ENCODE assay signal across 23 mouse cellular contexts in the genomic region with DNA sequence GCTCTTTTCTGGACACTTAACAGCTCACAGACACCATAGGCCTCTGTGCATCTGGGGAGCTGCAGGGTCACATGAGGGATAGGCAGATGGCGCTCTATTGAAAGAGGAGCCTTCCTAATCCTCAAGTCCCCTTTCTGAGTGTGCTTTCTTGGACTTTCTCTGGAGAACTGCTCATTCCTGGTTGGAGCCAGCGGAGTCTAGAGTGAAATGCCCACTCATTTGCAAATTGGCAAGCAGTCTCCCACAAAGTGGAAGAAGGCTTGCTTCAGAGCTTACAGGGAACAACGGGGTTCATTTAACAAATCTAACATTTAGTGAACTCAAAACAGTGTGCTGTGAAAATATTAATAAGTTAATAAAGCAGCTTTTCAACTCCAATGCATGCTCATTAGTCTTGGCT. TPM values are rescaled to one million over a fixed set of nuclear protein-coding genes. Genes with fewer than 3 reads are reported as not detected.
DNase-seq lines count a peak whose midpoint lies in the region; ATAC-seq and TF ChIP-seq lines count a peak whose summit lies in the region.
"Had no signal": no experiment of that assay in that cellular context is flagged by ENCODE, and none has a peak within 500 bp of the region (broad histone marks: within the 10 kb centered on the region; RNA-seq: fewer than 3 reads in every experiment).

No protein-coding gene starts in this region.

- ATAC-seq in frontal cortex, adult (ENCODE audit: low TSS enrichment): peak; percentile 80
- ATAC-seq in midbrain, embryonic 16.5 days: no peak
- ATAC-seq: forebrain, embryonic 15.5 days; hindbrain, embryonic 16.5 days had no signal

- no peak for TF ChIP-seq POLR2A in olfactory bulb, adult 2 months (IDR thresholded peaks at IDR 0.05; ENCODE audit: insufficient read depth, low read depth, low read length)

- 89% methylated on average over 3 of the region's 3 CpGs for whole genome bisulfite sequencing in midbrain, embryonic 10.5 days
- WGBS in midbrain, embryonic 16.5 days: 74% methylated on average over 3 of the region's 3 CpGs
- WGBS in olfactory bulb, adult 2 months: 61% methylated on average over 3 of the region's 3 CpGs

- no peak for TF ChIP-seq CTCF in olfactory bulb, adult 2 months (IDR thresholded peaks at IDR 0.05; ENCODE audit: insufficient read depth, low read depth, low read length)

- no peaks in the 10 kb centered on the region for H3K9me3 ChIP-seq in midbrain, embryonic 10.5 days (replicated peaks)
- no peaks in the 10 kb centered on the region for H3K9me3 ChIP-seq in midbrain, embryonic 16.5 days (replicated peaks; ENCODE audit: control insufficient read depth, low read length, poor library complexity, severe bottlenecking)
- H3K9me3 ChIP-seq: embryonic facial prominence, embryonic 12.5 days; forebrain, embryonic 15.5 days; heart, embryonic 13.5 days; hindbrain, embryonic 12.5 days had no signal

- H3K27me3 ChIP-seq in midbrain, embryonic 10.5 days (ENCODE audit: low read depth, poor library complexity, severe bottlenecking): no peaks in the 10 kb centered on the region
- H3K27me3 ChIP-seq in midbrain, embryonic 16.5 days (ENCODE audit: control insufficient read depth, insufficient read depth, low read depth, low read length): no peaks in the 10 kb centered on the region
- H3K27me3 ChIP-seq: embryonic facial prominence, embryonic 12.5 days; forebrain, embryonic 15.5 days; hindbrain, embryonic 12.5 days had no signal

- DNase-seq in frontal cortex, postnatal 25 days (ENCODE audit: low spot score in 2 of 2): no peak
- peak; percentile 12 to 30 for DNase-seq in layer of hippocampus, adult 8-10 months (ENCODE audit: low spot score in 2 of 2)
- DNase-seq in layer of hippocampus, postnatal 10 days (ENCODE audit: low spot score in 2 of 2): no peak
- DNase-seq in midbrain, embryonic 10.5 days (ENCODE audit: low spot score): no peak
- no peak for DNase-seq in thymus, postnatal 36 days
- DNase-seq: adrenal gland, adult 2 months; adrenal gland, postnatal 25 days; cerebellum, postnatal 14 days; gastrocnemius, postnatal 36 days; heart, adult 11 months; heart, postnatal 4 days had no signal

- no peak overlapping the region for H3K4me2 ChIP-seq in midbrain, embryonic 16.5 days (ENCODE audit: low read length)
- H3K4me2 ChIP-seq: embryonic facial prominence, embryonic 12.5 days; forebrain, embryonic 15.5 days; heart, embryonic 13.5 days; hindbrain, embryonic 12.5 days had no signal

- no peaks in the 10 kb centered on the region for H3K36me3 ChIP-seq in midbrain, embryonic 10.5 days
- H3K36me3 ChIP-seq in midbrain, embryonic 16.5 days (ENCODE audit: control insufficient read depth, insufficient read depth, low read length): no peaks in the 10 kb centered on the region
- H3K36me3 ChIP-seq: embryonic facial prominence, embryonic 12.5 days; forebrain, embryonic 15.5 days; heart, embryonic 13.5 days; hindbrain, embryonic 12.5 days had no signal

- peak overlapping the region; percentile 42; the same call in 1 of the 2 replicates for H3K27ac ChIP-seq in midbrain, embryonic 10.5 days (replicated peaks)
- no peak overlapping the region; the same call in 1 of the 2 replicates for H3K27ac ChIP-seq in midbrain, embryonic 16.5 days (ENCODE audit: low read length)
- peak overlapping the region; percentile 44; the same call in 1 of the 2 replicates for H3K27ac ChIP-seq in olfactory bulb, adult 2 months (ENCODE audit: insufficient read depth, low read depth, low read length)
- H3K27ac ChIP-seq: embryonic facial prominence, embryonic 12.5 days; forebrain, embryonic 15.5 days; heart, embryonic 13.5 days; hindbrain, embryonic 12.5 days had no signal

- no peak overlapping the region for H3K9ac ChIP-seq in midbrain, embryonic 16.5 days (ENCODE audit: low read depth, low read length)
- H3K9ac ChIP-seq: embryonic facial prominence, embryonic 12.5 days; forebrain, embryonic 15.5 days; heart, embryonic 13.5 days; hindbrain, embryonic 12.5 days had no signal

- H3K4me3 ChIP-seq in midbrain, embryonic 10.5 days: no peak overlapping the region
- H3K4me3 ChIP-seq in midbrain, embryonic 16.5 days (ENCODE audit: low read depth, low read length): no peak overlapping the region
- H3K4me3 ChIP-seq in olfactory bulb, adult 2 months (ENCODE audit: insufficient read depth, low read depth, low read length): no peak overlapping the region
- H3K4me3 ChIP-seq: embryonic facial prominence, embryonic 12.5 days; forebrain, embryonic 15.5 days; heart, embryonic 13.5 days; hindbrain, embryonic 12.5 days had no signal

- peaks cover 16% of the 10 kb centered on the region for H3K4me1 ChIP-seq in midbrain, embryonic 10.5 days
- no peaks in the 10 kb centered on the region for H3K4me1 ChIP-seq in midbrain, embryonic 16.5 days (ENCODE audit: control insufficient read depth, insufficient read depth, low read length)
- H3K4me1 ChIP-seq in olfactory bulb, adult 2 months (ENCODE audit: control insufficient read depth, insufficient read depth, low read length): 0 out of 2 replicates have a peak, but pooled peaks cover 2% of the 10 kb centered on the region
- H3K4me1 ChIP-seq: embryonic facial prominence, embryonic 12.5 days; forebrain, embryonic 15.5 days; heart, embryonic 13.5 days; hindbrain, embryonic 12.5 days had no signal

RNA-seq across cellular contexts. Expression of a gene that starts 3.4 kb away (rescaled TPM):
- under 1 TPM in 1 of 4 experiments, not detected in 3; 0.16 TPM for total RNA-seq in layer of hippocampus, adult 8-10 months (2022)
- under 1 TPM; 0.13 to 0.48 TPM for total RNA-seq in layer of hippocampus, postnatal 10 days (2021)
- polyA plus RNA-seq in midbrain, embryonic 10.5 days (2016; fragmentation: Nextera tagmentation; extraction: Ambion mirVana): 0.12 TPM in 1 of 2 replicates, not detected in the other
- polyA plus RNA-seq in midbrain, embryonic 16.5 days (2015; fragmentation: Nextera tagmentation; extraction: Ambion mirVana): 0.15 and 0.41 TPM in 2 replicates
- not detected in 2 replicates for polyA plus RNA-seq in olfactory bulb, adult 2 months (2012; ENCODE audit: insufficient read depth, insufficient read length, low replicate concordance, missing spikeins)
- total RNA-seq: ES-E14; gastrocnemius, adult 8-10 months had no signal
- polyA plus RNA-seq: adrenal gland, adult 2 months; cortical plate, adult 2 months; forebrain, embryonic 11.5 days; heart, embryonic 13.5 days; hindbrain, embryonic 16.5 days had no signal

RNA-seq across cellular contexts. Expression of a gene that starts 50.1 kb away (rescaled TPM):
- total RNA-seq in layer of hippocampus, adult 8-10 months (2022): 10 to 100 TPM; 47.2 to 72.0 (median 60.2) TPM
- 10 to 100 TPM; 73.0 to 76.0 TPM for total RNA-seq in layer of hippocampus, postnatal 10 days (2021)
- polyA plus RNA-seq in midbrain, embryonic 10.5 days (2016; fragmentation: Nextera tagmentation; extraction: Ambion mirVana): 21.9 and 28.5 TPM in 2 replicates
- 25.2 and 28.3 TPM in 2 replicates for polyA plus RNA-seq in midbrain, embryonic 16.5 days (2015; fragmentation: Nextera tagmentation; extraction: Ambion mirVana)
- not detected in 2 replicates for polyA plus RNA-seq in olfactory bulb, adult 2 months (2012; ENCODE audit: insufficient read depth, insufficient read length, low replicate concordance, missing spikeins)

Comparison
In these comparisons a context has a peak if more than half of its experiments do, and no peak if none do; other contexts are left out.
1. DNase-seq: peak in layer of hippocampus, adult 8-10 months (2 of 2); none in frontal cortex, postnatal 25 days (0 of 2), layer of hippocampus, postnatal 10 days (0 of 2), midbrain, embryonic 10.5 days (single experiment) and thymus, postnatal 36 days (0 of 2).